ENCODE assay signal across 8 mouse cellular contexts in the genomic region with DNA sequence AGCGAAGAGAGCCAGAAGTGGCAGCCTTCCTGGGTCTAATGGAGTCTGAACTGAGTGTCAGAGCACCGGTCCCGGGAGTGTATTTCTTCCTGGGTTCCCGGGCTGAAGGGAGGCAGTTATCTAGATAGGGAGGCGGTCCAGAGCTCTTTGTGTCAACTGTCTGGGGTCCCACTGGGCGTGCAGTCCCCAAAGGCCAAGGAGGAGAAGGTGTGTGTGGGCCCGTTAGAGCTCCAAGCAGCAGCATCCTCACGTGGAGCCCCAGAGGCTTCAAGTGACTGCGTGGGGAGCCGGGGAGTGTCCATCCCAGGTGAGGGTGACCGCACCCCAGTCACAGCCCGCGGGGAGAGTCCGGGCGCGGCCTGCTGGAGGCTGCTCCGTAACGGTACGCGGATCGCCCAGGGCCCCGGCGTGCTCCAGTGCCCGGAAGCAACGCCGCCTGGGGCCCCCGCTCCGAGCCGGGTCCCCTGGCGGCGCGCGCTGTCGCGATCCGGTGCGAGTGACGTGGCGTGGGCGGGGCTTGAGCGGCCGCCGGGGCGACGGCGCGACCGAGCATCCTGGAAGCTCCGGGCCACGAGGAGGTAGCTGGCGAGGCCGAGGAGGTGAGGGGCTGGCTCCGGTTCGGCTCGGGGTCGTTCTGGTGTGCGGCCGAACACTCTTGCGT. TPM values are rescaled to one million over a fixed set of nuclear protein-coding genes. Genes with fewer than 3 reads are reported as not detected.
A peak's percentile ranks its signal among the peaks of the same experiment; 100 is the strongest.
DNase-seq lines count a peak whose midpoint lies in the region; ATAC-seq and TF ChIP-seq lines count a peak whose summit lies in the region.

Gene Slc7a6 (plus strand): TSS at position 502 of the 661 bp plus-strand sequence.

- no peak for TF ChIP-seq CTCF in liver, adult 2 months (IDR thresholded peaks at IDR 0.05; ENCODE audit: low read depth, low read length)

- DNase-seq in B cell, adult 2 months: peak; percentile 93 to 95
- peak; percentile 91 for DNase-seq in brain, adult 2 months (ENCODE audit: low read depth, low spot score)
- no peak for DNase-seq in liver, adult 2 months (ENCODE audit: extremely low read depth, low read depth, low spot score)
- peak; percentile 91 for DNase-seq in splenic B cell, adult 2 months (ENCODE audit: low read depth, low spot score)

- ATAC-seq in erythroblast, adult 5-6 weeks (replicated peaks; ENCODE audit: low FRiP score, poor library complexity, severe bottlenecking): peak; percentile 70
- ATAC-seq in heart, embryonic 11.5 days (replicated peaks; ENCODE audit: insufficient number of reproducible peaks, low FRiP score, low TSS enrichment): peak; percentile 85
- peak; percentile 90 for ATAC-seq in kidney, embryonic 16.5 days (ENCODE audit: low FRiP score, low TSS enrichment)

- peak within 1 kb of the TSS; percentile 82 for H3K27ac ChIP-seq in heart, embryonic 11.5 days (ENCODE audit: low read depth, low read length)
- peak within 1 kb of the TSS; percentile 79 for H3K27ac ChIP-seq in kidney, embryonic 16.5 days (ENCODE audit: low read length)
- no peak within 1 kb of the TSS for H3K27ac ChIP-seq in liver, adult 2 months (replicated peaks; ENCODE audit: insufficient read depth, low read depth, low read length)

- peaks cover 4% of the 10 kb centered on the region; the same call in 1 of the 2 replicates for H3K36me3 ChIP-seq in heart, embryonic 11.5 days (ENCODE audit: control insufficient read depth, insufficient read depth, low read length)
- H3K36me3 ChIP-seq in kidney, embryonic 16.5 days (ENCODE audit: insufficient read depth, low read length): peaks cover 8% of the 10 kb centered on the region; the same call in 1 of the 2 replicates
- H3K36me3 ChIP-seq in liver, adult 2 months (ENCODE audit: control insufficient read depth, insufficient read depth, low read length): no peaks in the 10 kb centered on the region
- peaks cover 4% of the 10 kb centered on the region for H3K36me3 ChIP-seq in myocyte (ENCODE audit: control insufficient read depth, insufficient read depth)
- peaks cover 3% of the 10 kb centered on the region; the same call in 1 of the 2 replicates for H3K36me3 ChIP-seq in splenic B cell, adult 2 months (ENCODE audit: control insufficient read depth, insufficient read depth, low read length, poor library complexity, severe bottlenecking)

- peak within 1 kb of the TSS; percentile 74 for H3ac ChIP-seq in myocyte (ENCODE audit: control insufficient read depth, insufficient read length)

- WGBS in heart, embryonic 11.5 days (ENCODE audit: insufficient replicate concordance): 1% methylated on average over 58 of the region's 59 CpGs
- WGBS in kidney, embryonic 16.5 days: under 1% methylated on average over 46 of the region's 59 CpGs
- 2% methylated on average over 59 of the region's 59 CpGs for WGBS in liver, adult 2 months

- H3K9ac ChIP-seq in heart, embryonic 11.5 days (ENCODE audit: low read depth, low read length): peak within 1 kb of the TSS; percentile 93
- peak within 1 kb of the TSS; percentile 87 for H3K9ac ChIP-seq in kidney, embryonic 16.5 days (replicated peaks; ENCODE audit: low read length)
- peak within 1 kb of the TSS; percentile 69 for H3K9ac ChIP-seq in liver, adult 2 months (ENCODE audit: low read depth, low read length)

- H3K9me3 ChIP-seq in heart, embryonic 11.5 days (replicated peaks; ENCODE audit: control insufficient read depth, low read length): no peaks in the 10 kb centered on the region
- H3K9me3 ChIP-seq in kidney, embryonic 16.5 days (ENCODE audit: low read length): no peaks in the 10 kb centered on the region

- peak within 1 kb of the TSS; percentile 84 for H3K4me3 ChIP-seq in heart, embryonic 11.5 days (ENCODE audit: low read depth, low read length)
- H3K4me3 ChIP-seq in kidney, embryonic 16.5 days (ENCODE audit: low read length): peak within 1 kb of the TSS; percentile 91
- peak within 1 kb of the TSS; percentile 80 for H3K4me3 ChIP-seq in liver, adult 2 months (ENCODE audit: insufficient read depth, low read depth, low read length)
- peak within 1 kb of the TSS; percentile 89 for H3K4me3 ChIP-seq in myocyte

- no peak for TF ChIP-seq POLR2A in liver, adult 2 months (IDR thresholded peaks at IDR 0.05; ENCODE audit: extremely low read depth, insufficient read depth, low read length)
- TF ChIP-seq POLR2A in myocyte (IDR thresholded peaks at IDR 0.05; ENCODE audit: insufficient read length, low read depth): peak; percentile 99

- no peaks in the 10 kb centered on the region for H3K79me2 ChIP-seq in liver, adult 2 months (ENCODE audit: control insufficient read depth, insufficient read depth, low read length)
- peaks cover 25% of the 10 kb centered on the region for H3K79me2 ChIP-seq in myocyte (ENCODE audit: control insufficient read depth, insufficient read depth)

- peak within 1 kb of the TSS; percentile 90 for H3K4me2 ChIP-seq in heart, embryonic 11.5 days
- H3K4me2 ChIP-seq in kidney, embryonic 16.5 days (replicated peaks; ENCODE audit: low read depth, low read length): peak within 1 kb of the TSS; percentile 95
- H3K4me2 ChIP-seq in myocyte (ENCODE audit: low read depth): peak within 1 kb of the TSS; percentile 100

- H3K4me1 ChIP-seq in heart, embryonic 11.5 days (ENCODE audit: control insufficient read depth, insufficient read depth, low read length): peaks cover 3% of the 10 kb centered on the region; the same call in 1 of the 2 replicates
- peaks cover 15% of the 10 kb centered on the region for H3K4me1 ChIP-seq in kidney, embryonic 16.5 days (ENCODE audit: insufficient read depth, low read length)
- peaks cover 7% of the 10 kb centered on the region; the same call in 1 of the 2 replicates for H3K4me1 ChIP-seq in liver, adult 2 months (ENCODE audit: control insufficient read depth, insufficient read depth, low read length)

- no peaks in the 10 kb centered on the region for H3K27me3 ChIP-seq in heart, embryonic 11.5 days (ENCODE audit: control insufficient read depth, insufficient read depth, low read length)
- no peaks in the 10 kb centered on the region for H3K27me3 ChIP-seq in kidney, embryonic 16.5 days (ENCODE audit: insufficient read depth, low read length)
- H3K27me3 ChIP-seq in liver, adult 2 months (ENCODE audit: control insufficient read depth, insufficient read depth, low read length): peaks cover 11% of the 10 kb centered on the region
- no peaks in the 10 kb centered on the region for H3K27me3 ChIP-seq in myocyte (ENCODE audit: control insufficient read depth, insufficient read depth, insufficient read length)
- no peaks in the 10 kb centered on the region for H3K27me3 ChIP-seq in splenic B cell, adult 2 months (ENCODE audit: control insufficient read depth, insufficient read depth, low read length, poor library complexity, severe bottlenecking)

TF ChIP-seq in myocyte, 11 proteins besides CTCF, POLR2A, EP300 and RAD21:
- TF ChIP-seq REST (IDR thresholded peaks at IDR 0.05; ENCODE audit: insufficient read depth, insufficient read length): no peak
- TF ChIP-seq MYOG (IDR thresholded peaks at IDR 0.05; ENCODE audit: control insufficient read depth in 1 of 3, insufficient read depth in 1 of 3, insufficient read length in 2 of 3, low read depth in 2 of 3): peak in 2 of 3 experiments; percentile 2 to 18
- TF ChIP-seq POLR2AphosphoS2 (IDR thresholded peaks at IDR 0.05; ENCODE audit: insufficient read length, low read depth): peak; percentile 95

RNA-seq across cellular contexts. Expression of gene Slc7a6, which starts in this region (rescaled TPM):
- 2.5 and 3.8 TPM in 2 replicates for total RNA-seq in erythroblast, adult 5-6 weeks (2015; ENCODE audit: low replicate concordance)
- total RNA-seq in erythroblast, adult 5-6 weeks (2017; ENCODE audit: low replicate concordance): 2.2 and 2.5 TPM in 2 replicates
- 64.5 and 67.4 TPM in 2 replicates for polyA plus RNA-seq in heart, embryonic 11.5 days (2014; fragmentation: Nextera tagmentation; extraction: Ambion mirVana)
- 49.9 and 52.4 TPM in 2 replicates for polyA plus RNA-seq in kidney, embryonic 16.5 days (2015; fragmentation: Nextera tagmentation; extraction: Ambion mirVana)
- 0.09 and 0.27 TPM in 2 replicates for total RNA-seq in liver, adult 2 months (2014; rRNA removed)
- 0.21 and 0.91 TPM in 2 replicates for polyA plus RNA-seq in liver, adult 2 months (2012; rRNA removed)
- polyA plus RNA-seq in myocyte (2012; fragmentation: generic; extraction: Trizol): 12.8 TPM
